Mouse (Mus musculus): ENCODE data around the gene Specc1.

The Specc1 gene

GRCm38 (mm10) chr11:62090321-62090720 is 133.8 kb downstream of the Specc1 start:
- DNase-seq (ENCODE audit: low spot score in 2 of 2): no peak

GRCm38 (mm10) chr11:62103380-62103911 is 146.9 kb downstream of the Specc1 start:
- no peak for DNase-seq (ENCODE audit: low spot score in 2 of 2)

GRCm38 (mm10) chr11:62106401-62106871 is 149.9 kb downstream of the Specc1 start:
- DNase-seq (ENCODE audit: low spot score in 2 of 2): no peak

- no peak for DNase-seq (ENCODE audit: low spot score in 2 of 2)
Observed at GRCm38 (mm10) chr11:62107272-62107836, 150.8 kb downstream of the Specc1 start.

- DNase-seq (ENCODE audit: low spot score in 2 of 2): no peak
Observed at GRCm38 (mm10) chr11:62118561-62118960, 162.0 kb downstream of the Specc1 start.

GRCm38 (mm10) chr11:62119871-62120270 is 163.3 kb downstream of the Specc1 start:
- DNase-seq (ENCODE audit: low spot score in 2 of 2): no peak

GRCm38 (mm10) chr11:62121365-62121764 is 164.8 kb downstream of the Specc1 start:
- DNase-seq (ENCODE audit: low spot score in 2 of 2): no peak

GRCm38 (mm10) chr11:62127692-62128091 is 171.1 kb downstream of the Specc1 start:
- peak; percentile 72 to 86 for DNase-seq (ENCODE audit: low spot score in 2 of 2)

- DNase-seq (ENCODE audit: low spot score in 2 of 2): no peak
Observed at GRCm38 (mm10) chr11:62128197-62128596, 171.6 kb downstream of the Specc1 start.

- no peak for DNase-seq (ENCODE audit: low spot score in 2 of 2)
Observed at GRCm38 (mm10) chr11:62130191-62130590, 173.6 kb downstream of the Specc1 start.

- DNase-seq (ENCODE audit: low spot score in 2 of 2): no peak
Observed at GRCm38 (mm10) chr11:62130685-62131295, 174.2 kb downstream of the Specc1 start.

- DNase-seq (ENCODE audit: low spot score in 2 of 2): no peak
Observed at GRCm38 (mm10) chr11:62131601-62132000, 175.0 kb downstream of the Specc1 start.

- DNase-seq (ENCODE audit: low spot score in 2 of 2): no peak
Observed at GRCm38 (mm10) chr11:62134191-62134590, 177.6 kb downstream of the Specc1 start.

- no peak for DNase-seq (ENCODE audit: low spot score in 2 of 2)
Observed at GRCm38 (mm10) chr11:62145216-62146110, 188.9 kb downstream of the Specc1 start.

GRCm38 (mm10) chr11:62146661-62147060 is 190.1 kb downstream of the Specc1 start:
- no peak for DNase-seq (ENCODE audit: low spot score in 2 of 2)

GRCm38 (mm10) chr11:62148026-62148425 is 191.5 kb downstream of the Specc1 start:
- DNase-seq (ENCODE audit: low spot score in 2 of 2): no peak

- no peak for DNase-seq (ENCODE audit: low spot score in 2 of 2)
Observed at GRCm38 (mm10) chr11:62148449-62148848, 191.9 kb downstream of the Specc1 start.

GRCm38 (mm10) chr11:62153057-62153456 is 196.5 kb downstream of the Specc1 start:
- no peak for DNase-seq (ENCODE audit: low spot score in 2 of 2)

GRCm38 (mm10) chr11:62159803-62160202 is 203.2 kb downstream of the Specc1 start:
- no peak for DNase-seq (ENCODE audit: low spot score in 2 of 2)

GRCm38 (mm10) chr11:62161450-62161849 is 204.9 kb downstream of the Specc1 start:
- no peak for DNase-seq (ENCODE audit: low spot score in 2 of 2)

- DNase-seq (ENCODE audit: low spot score in 2 of 2): no peak
Observed at GRCm38 (mm10) chr11:62164357-62164756, 207.8 kb downstream of the Specc1 start.

GRCm38 (mm10) chr11:62166503-62166902 is 209.9 kb downstream of the Specc1 start:
- DNase-seq (ENCODE audit: low spot score in 2 of 2): no peak

Measured in spleen, postnatal 10 days (tissue).